Mouse (Mus musculus): ENCODE data around the gene Gzmk. TPM values are rescaled to one million over a fixed set of nuclear protein-coding genes. Genes with fewer than 3 reads are reported as not detected.
"Not testable (repeated sequence)": the region's sequence is repeated elsewhere in the genome, so short reads cannot be mapped to it uniquely, and the experiment has no call there.

Gene Gzmk
- not detected in 2 replicates for polyA plus RNA-seq (2016; fragmentation: Nextera tagmentation; extraction: Ambion mirVana)

GRCm38 (mm10) chr13:113225811-113226210 is at the start of gene Gzmk:
Gene Gzmk, minus strand, starts transcription at chr13:113225908.
- Histone ChIP-seq H3K9me3 (no peaks in the 10 kb centered on the region), H3K27me3 (ENCODE audit: insufficient read depth, poor library complexity, severe bottlenecking) (0 out of 2 replicates have a peak, but pooled peaks cover 4% of the 10 kb centered on the region), H3K4me3 (no peak within 1 kb of the TSS), H3K27ac (no peak within 1 kb of the TSS), H3K4me1 (replicated peaks) (peaks cover 11% of the 10 kb centered on the region), H3K36me3 (no peaks in the 10 kb centered on the region)
- DNase-seq (ENCODE audit: low spot score), result no peak
- WGBS, result 53% methylated on average over 7 of the region's 7 CpGs

GRCm38 (mm10) chr13:113271189-113271588 is 45.5 kb upstream of the Gzmk start:
- Histone ChIP-seq H3K27ac (no peak overlapping the region), H3K36me3 (no peaks in the 10 kb centered on the region), H3K9me3 (no peaks in the 10 kb centered on the region), H3K4me3 (no peak overlapping the region), H3K4me1 (replicated peaks) (no peaks in the 10 kb centered on the region; the same call in 1 of the 2 replicates), H3K27me3 (ENCODE audit: insufficient read depth, poor library complexity, severe bottlenecking) (no peaks in the 10 kb centered on the region; the same call in 1 of the 2 replicates)
- no peak for DNase-seq (ENCODE audit: low spot score)
- WGBS, result 94% methylated on average over 8 of the region's 8 CpGs

- Histone ChIP-seq H3K27ac (peak overlapping the region; percentile 74), H3K36me3 (no peaks in the 10 kb centered on the region), H3K4me1 (replicated peaks) (no peaks in the 10 kb centered on the region; the same call in 1 of the 2 replicates), H3K9me3 (no peaks in the 10 kb centered on the region), H3K27me3 (ENCODE audit: insufficient read depth, poor library complexity, severe bottlenecking) (no peaks in the 10 kb centered on the region; the same call in 1 of the 2 replicates), H3K4me3 (no peak overlapping the region)
- peak; percentile 83 for DNase-seq (ENCODE audit: low spot score)
- WGBS, result 50% methylated on average over 18 of the region's 18 CpGs
Measured at GRCm38 (mm10) chr13:113269777-113270776, 44.4 kb upstream of the Gzmk start.

GRCm38 (mm10) chr13:113267204-113267603 is 41.5 kb upstream of the Gzmk start:
- Histone ChIP-seq H3K4me3 (no peak overlapping the region), H3K27me3 (ENCODE audit: insufficient read depth, poor library complexity, severe bottlenecking) (no peaks in the 10 kb centered on the region; the same call in 1 of the 2 replicates), H3K27ac (no peak overlapping the region), H3K4me1 (replicated peaks) (no peaks in the 10 kb centered on the region; the same call in 1 of the 2 replicates), H3K9me3 (no peaks in the 10 kb centered on the region), H3K36me3 (no peaks in the 10 kb centered on the region)
- DNase-seq (ENCODE audit: low spot score), result no peak
- 95% methylated on average over 3 of the region's 3 CpGs for WGBS

- WGBS, result 35% methylated on average over 9 of the region's 9 CpGs
- no peaks in the 10 kb centered on the region; the same call in 1 of the 2 replicates for H3K27me3 ChIP-seq (ENCODE audit: insufficient read depth, poor library complexity, severe bottlenecking)
- H3K9me3 ChIP-seq, result no peaks in the 10 kb centered on the region
- DNase-seq (ENCODE audit: low spot score), result peak; percentile 81
- no peaks in the 10 kb centered on the region for H3K36me3 ChIP-seq
- no peak overlapping the region for H3K4me3 ChIP-seq
- no peaks in the 10 kb centered on the region; the same call in 1 of the 2 replicates for H3K4me1 ChIP-seq (replicated peaks)
- H3K27ac ChIP-seq, result no peak overlapping the region
Measured at GRCm38 (mm10) chr13:113266495-113266951, 40.8 kb upstream of the Gzmk start.

GRCm38 (mm10) chr13:113265257-113265656 is 39.5 kb upstream of the Gzmk start:
- peak; percentile 58 for DNase-seq (ENCODE audit: low spot score)
- Histone ChIP-seq H3K9me3 (no peaks in the 10 kb centered on the region), H3K4me1 (replicated peaks) (no peaks in the 10 kb centered on the region; the same call in 1 of the 2 replicates), H3K4me3 (no peak overlapping the region), H3K27me3 (ENCODE audit: insufficient read depth, poor library complexity, severe bottlenecking) (no peaks in the 10 kb centered on the region; the same call in 1 of the 2 replicates), H3K36me3 (no peaks in the 10 kb centered on the region), H3K27ac (no peak overlapping the region)
- WGBS, result 34% methylated on average over 13 of the region's 13 CpGs

GRCm38 (mm10) chr13:113262822-113263221 is 37.1 kb upstream of the Gzmk start:
- no peaks in the 10 kb centered on the region for H3K36me3 ChIP-seq
- no peaks in the 10 kb centered on the region for H3K4me1 ChIP-seq (replicated peaks)
- WGBS, result 91% methylated on average over 12 of the region's 12 CpGs
- no peak overlapping the region for H3K4me3 ChIP-seq
- H3K27me3 ChIP-seq (ENCODE audit: insufficient read depth, poor library complexity, severe bottlenecking), result no peaks in the 10 kb centered on the region; the same call in 1 of the 2 replicates
- no peak for DNase-seq (ENCODE audit: low spot score)
- no peaks in the 10 kb centered on the region for H3K9me3 ChIP-seq
- no peak overlapping the region for H3K27ac ChIP-seq

GRCm38 (mm10) chr13:113259237-113259636 is 33.5 kb upstream of the Gzmk start:
- Histone ChIP-seq H3K4me1 (replicated peaks) (no peaks in the 10 kb centered on the region), H3K27me3 (ENCODE audit: insufficient read depth, poor library complexity, severe bottlenecking) (no peaks in the 10 kb centered on the region), H3K36me3 (no peaks in the 10 kb centered on the region), H3K4me3 (no peak overlapping the region), H3K27ac (no peak overlapping the region), H3K9me3 (no peaks in the 10 kb centered on the region)
- DNase-seq (ENCODE audit: low spot score), result no peak
- WGBS, result 91% methylated on average over 5 of the region's 5 CpGs

GRCm38 (mm10) chr13:113257190-113257589 is 31.5 kb upstream of the Gzmk start:
- Histone ChIP-seq H3K9me3 (no peaks in the 10 kb centered on the region), H3K27me3 (ENCODE audit: insufficient read depth, poor library complexity, severe bottlenecking) (no peaks in the 10 kb centered on the region), H3K27ac (no peak overlapping the region), H3K4me3 (no peak overlapping the region), H3K36me3 (no peaks in the 10 kb centered on the region), H3K4me1 (replicated peaks) (no peaks in the 10 kb centered on the region)
- no peak for DNase-seq (ENCODE audit: low spot score)
- 45% methylated on average over 5 of the region's 5 CpGs for WGBS

- Histone ChIP-seq H3K4me3 (no peak overlapping the region), H3K4me1 (replicated peaks) (no peaks in the 10 kb centered on the region), H3K27me3 (ENCODE audit: insufficient read depth, poor library complexity, severe bottlenecking) (no peaks in the 10 kb centered on the region), H3K9me3 (no peaks in the 10 kb centered on the region), H3K27ac (no peak overlapping the region), H3K36me3 (no peaks in the 10 kb centered on the region)
- WGBS, result 91% methylated on average over 2 of the region's 2 CpGs
- DNase-seq (ENCODE audit: low spot score), result no peak
Measured at GRCm38 (mm10) chr13:113256766-113257165, 31.1 kb upstream of the Gzmk start.

GRCm38 (mm10) chr13:113252580-113252979 is 26.9 kb upstream of the Gzmk start:
- not testable (repeated sequence) for H3K27me3 ChIP-seq (ENCODE audit: insufficient read depth, poor library complexity, severe bottlenecking); H3K9me3 ChIP-seq; DNase-seq (ENCODE audit: low spot score); H3K36me3 ChIP-seq; H3K4me1 ChIP-seq (replicated peaks); H3K4me3 ChIP-seq; H3K27ac ChIP-seq
- whole genome bisulfite sequencing, result 90% methylated on average over 7 of the region's 7 CpGs

GRCm38 (mm10) chr13:113245025-113245424 is 19.3 kb upstream of the Gzmk start:
- H3K9me3 ChIP-seq, result no peaks in the 10 kb centered on the region
- H3K4me1 ChIP-seq (replicated peaks), result no peaks in the 10 kb centered on the region
- WGBS, result 83% methylated on average over 8 of the region's 8 CpGs
- no peaks in the 10 kb centered on the region for H3K36me3 ChIP-seq
- no peaks in the 10 kb centered on the region for H3K27me3 ChIP-seq (ENCODE audit: insufficient read depth, poor library complexity, severe bottlenecking)
- H3K4me3 ChIP-seq, result no peak overlapping the region
- DNase-seq (ENCODE audit: low spot score), result no peak
- H3K27ac ChIP-seq, result no peak overlapping the region

- H3K27ac ChIP-seq, result no peak overlapping the region
- H3K4me3 ChIP-seq, result no peak overlapping the region
- no peaks in the 10 kb centered on the region for H3K36me3 ChIP-seq
- H3K27me3 ChIP-seq (ENCODE audit: insufficient read depth, poor library complexity, severe bottlenecking), result no peaks in the 10 kb centered on the region
- no peak for DNase-seq (ENCODE audit: low spot score)
- H3K4me1 ChIP-seq (replicated peaks), result no peaks in the 10 kb centered on the region
- H3K9me3 ChIP-seq, result no peaks in the 10 kb centered on the region
- 64% methylated on average over 6 of the region's 6 CpGs for WGBS
Measured at GRCm38 (mm10) chr13:113242129-113242528, 16.4 kb upstream of the Gzmk start.
